Mouse (Mus musculus) ovary, adult 18-20 months (tissue): Measurements from ENCODE around the gene Ube2r2.

ENCODE experiments used
- DNase-seq: peaks from one replicate; pipeline ENCODE4 v3.0.0; 2022; ENCODE audit warnings: low spot score, mixed read lengths

The Ube2r2 gene

DNA sequence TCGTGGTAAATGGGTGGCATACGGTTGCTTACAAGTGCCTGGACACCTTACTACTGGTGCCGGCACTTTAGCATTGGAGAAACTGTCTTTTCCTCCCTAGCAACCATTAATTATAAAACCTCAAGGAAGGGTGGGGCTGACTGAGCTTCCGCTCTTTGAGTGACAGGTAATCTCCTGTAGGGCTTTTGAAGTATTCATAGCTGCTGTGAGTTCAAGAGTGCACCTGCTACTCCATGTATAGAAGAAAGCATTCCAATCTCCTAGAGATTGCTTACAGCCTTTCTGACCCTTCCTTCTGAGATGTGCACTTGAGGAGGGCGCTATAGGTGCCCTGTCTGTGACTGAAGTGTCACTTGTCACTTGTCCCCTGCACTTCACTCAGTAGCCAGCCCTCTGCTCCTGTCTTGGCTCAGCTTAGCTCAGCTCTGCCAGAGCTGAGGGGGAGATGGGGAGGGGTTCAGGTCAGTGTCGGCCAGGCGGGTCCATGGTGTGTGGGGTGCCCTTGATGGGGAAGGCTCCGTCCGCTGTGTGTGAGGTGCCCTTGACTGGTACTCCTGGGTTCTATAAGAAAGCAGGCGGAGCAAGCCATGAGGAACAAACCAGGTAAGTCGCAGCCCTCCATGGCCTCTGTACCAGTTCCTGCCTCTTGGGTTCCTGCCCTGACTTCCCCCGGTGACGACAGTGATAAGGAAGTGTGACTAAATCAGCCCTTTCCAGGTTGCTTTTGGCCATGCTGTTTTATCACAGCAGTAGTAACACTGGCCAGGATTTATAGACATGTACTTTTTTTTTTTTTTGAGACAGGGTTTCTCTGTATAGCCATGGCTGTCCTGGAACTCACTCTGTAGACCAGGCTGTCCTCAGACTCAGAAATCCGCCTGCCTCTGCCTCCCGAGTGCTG lies 44.5 kb downstream of the Ube2r2 start:
- no peak for DNase-seq

DNA sequence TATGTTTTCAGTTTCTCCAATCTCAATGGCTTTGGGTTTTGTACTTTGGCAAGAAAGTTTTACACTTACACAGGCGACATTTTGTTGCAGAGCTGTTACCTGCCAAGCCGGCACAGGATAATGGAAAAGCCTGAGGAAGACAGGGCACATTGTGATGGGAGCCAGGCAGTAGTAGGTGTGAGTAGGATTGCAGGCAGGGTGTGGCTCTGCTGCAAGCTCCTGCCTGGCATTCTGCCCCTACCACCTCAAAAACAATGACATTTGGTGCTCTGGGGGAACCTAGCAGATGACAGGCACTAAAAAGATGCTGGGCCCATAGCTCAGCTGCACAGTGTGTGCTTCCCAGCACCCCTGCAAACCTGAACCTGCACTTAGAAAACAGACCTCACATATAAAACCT lies 54.3 kb downstream of the Ube2r2 start:
- no peak for DNase-seq

DNA sequence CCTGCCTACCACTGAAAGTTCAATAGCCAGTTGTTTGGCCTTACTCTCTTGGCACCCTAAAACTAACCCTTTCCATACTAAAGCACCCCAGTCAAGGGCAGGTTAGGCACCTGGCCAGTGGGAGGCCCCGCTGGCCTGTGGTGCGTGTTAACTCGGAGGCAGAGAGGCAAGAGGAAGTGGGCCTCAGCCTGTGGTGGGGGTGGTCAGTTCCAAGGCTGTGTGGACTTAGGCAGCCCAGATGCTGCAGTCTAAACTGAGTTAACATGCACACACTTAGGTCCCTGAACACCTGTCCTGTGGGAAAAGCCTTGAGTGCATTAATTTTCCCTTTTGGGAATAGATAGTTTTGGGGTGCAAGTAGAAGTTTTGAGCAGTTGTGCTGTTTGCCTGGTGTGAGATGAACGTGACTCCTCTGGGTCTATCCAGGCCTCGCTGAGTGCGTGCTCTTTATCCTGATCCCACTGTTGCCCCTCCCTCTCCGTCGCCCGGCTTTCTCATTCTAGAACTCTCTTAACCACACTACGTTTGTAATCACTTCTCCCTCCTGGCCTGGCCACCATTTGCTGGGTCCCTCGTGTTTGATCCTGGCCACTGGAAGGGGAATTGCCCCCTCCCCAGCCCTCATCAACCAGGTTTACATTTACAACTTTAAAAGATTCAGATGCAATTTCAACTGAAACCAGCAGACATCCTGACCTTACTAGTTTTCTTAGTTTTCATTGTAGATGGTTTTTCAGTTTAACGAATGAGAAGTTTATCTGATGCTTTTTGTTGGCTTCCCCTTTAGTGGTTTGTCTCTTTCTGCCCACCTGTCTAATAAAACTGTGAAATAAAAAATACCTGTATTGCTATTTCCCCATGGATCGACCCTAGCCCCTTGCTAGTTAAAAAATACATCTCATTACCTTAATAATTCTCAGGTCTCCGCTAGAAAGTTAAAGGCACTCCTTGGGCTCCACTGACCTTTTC lies 57.3 kb downstream of the Ube2r2 start:
- DNase-seq: no peak

DNA sequence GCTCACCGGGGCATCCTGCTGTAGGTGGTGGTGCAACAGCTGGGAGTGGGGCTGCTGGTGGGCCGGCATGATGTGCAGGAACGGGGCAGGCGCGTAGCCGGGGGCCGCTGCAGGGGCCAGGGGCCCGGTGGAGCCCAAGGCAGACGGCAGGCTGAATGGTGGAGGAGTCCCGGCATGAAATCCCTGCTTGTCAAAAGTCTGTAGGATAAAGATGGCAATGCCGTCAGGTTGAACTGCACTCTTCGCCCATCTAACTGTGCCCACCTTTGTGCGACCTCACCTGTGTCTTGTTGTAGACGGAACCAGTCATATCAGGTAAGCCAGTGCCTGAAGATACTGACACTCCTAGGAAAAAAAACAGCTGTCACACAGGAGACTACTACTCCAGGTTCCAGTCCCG lies 59.8 kb downstream of the Ube2r2 start:
- DNase-seq: no peak

DNA sequence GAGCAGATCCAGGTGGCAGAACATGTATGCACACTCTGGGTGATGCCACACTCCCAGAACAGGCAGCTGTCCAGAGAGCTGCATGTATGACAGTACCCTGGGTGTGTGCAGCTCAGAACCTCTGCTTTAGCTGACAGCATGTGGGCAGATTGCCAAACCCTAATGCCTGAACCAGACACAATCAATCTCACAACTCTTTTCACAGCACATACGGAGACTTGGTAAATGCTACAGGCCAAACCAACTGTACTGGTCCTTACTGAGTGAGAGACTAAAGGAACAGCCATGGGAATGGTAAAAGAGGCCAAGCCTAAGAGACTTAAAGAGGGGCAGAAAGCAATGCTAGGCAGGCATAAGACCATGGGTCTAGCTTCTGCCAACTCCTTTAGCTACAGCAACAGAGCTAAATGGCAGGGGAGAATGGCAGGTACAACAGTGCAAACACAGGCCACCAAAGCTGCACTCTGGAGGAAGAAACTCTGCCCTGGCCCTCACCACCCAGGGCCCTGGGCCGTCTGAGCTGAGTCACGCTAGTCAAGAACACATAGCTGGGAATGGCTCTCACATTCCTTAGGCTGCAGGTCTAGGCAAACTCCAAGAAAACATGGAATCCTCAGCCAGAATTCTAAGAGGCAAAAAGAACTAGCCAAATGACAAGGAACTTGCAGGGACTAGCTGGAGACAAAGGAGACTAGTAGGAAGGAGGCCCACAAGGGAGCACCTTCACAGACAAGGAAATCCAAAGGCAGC lies 61.5 kb downstream of the Ube2r2 start:
- no peak for DNase-seq

DNA sequence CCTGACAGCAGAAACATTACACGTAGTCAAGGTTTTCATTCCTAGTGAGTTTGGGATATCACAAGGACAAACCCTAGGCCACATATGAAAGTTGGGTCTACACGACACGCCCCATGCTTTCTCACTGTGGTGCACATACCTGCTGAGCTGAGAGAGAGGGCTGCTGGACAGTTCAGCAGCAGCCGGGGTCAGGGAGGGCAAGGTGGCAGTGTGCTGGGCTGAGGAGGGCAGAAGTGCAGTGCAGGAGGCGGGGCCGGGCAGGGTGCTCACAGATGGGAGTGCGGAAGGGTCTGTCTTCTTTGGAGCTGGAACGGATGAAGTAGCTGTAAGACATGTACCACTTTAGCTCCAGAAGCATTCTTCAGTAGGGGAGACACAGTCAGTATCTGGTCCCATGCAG lies 66.6 kb downstream of the Ube2r2 start:
- no peak for DNase-seq

DNA sequence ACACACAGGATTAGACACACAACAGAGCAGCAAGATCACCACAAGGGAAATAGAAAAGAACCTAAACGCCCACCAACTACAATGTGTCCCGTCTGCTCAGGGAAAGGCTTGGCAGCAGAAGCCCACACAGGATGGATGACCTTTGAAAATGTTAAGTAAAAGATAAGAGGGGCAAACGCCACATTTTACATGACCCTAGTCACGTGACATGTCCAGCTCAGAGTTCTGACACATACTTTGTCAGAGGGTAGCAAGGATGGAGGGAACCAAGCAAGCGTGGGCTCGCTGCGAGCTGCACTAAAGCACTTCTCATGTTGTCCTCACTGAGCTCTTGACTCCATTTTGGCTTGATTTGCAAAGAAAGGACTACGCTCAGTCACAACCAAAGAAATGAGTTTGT lies 70.2 kb downstream of the Ube2r2 start:
- DNase-seq: no peak

DNA sequence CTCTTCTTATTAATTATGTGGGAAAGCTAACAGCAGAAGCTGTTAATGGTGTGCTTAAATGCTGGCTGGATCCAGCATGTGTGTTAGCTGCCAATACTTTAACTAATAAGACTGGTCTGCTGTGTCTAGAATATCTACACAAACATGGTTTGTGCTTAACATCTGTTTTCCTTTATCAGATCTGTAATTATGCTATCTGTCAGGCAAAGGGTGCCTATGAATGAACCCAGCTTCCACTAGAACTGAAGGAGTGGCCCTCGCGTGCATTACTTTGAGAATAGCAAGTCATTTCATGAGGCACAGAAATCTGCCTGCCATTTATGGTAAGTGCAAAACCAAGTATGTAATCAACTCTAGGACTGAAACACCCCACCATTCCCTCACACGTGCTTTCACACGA lies 72.5 kb downstream of the Ube2r2 start:
- DNase-seq: no peak

DNA sequence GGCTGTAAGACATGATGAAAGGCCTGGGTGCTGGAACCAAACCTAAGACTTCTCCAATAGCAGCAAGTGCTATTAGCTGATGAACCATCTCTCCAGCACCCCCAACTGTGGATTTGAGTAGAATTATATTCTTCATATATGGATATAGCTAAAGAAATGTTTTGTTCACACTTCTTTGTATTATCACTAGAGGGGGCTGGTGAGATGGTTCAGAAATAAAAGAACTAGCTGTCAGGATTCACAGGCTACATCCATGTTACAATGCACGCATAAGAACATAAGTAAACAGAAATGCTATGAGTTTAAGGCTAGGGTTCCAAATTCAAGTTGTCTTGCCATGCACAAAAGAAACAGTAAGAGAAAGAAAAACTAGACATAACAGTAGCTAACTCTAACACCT lies 89.9 kb downstream of the Ube2r2 start:
- DNase-seq: no peak

DNA sequence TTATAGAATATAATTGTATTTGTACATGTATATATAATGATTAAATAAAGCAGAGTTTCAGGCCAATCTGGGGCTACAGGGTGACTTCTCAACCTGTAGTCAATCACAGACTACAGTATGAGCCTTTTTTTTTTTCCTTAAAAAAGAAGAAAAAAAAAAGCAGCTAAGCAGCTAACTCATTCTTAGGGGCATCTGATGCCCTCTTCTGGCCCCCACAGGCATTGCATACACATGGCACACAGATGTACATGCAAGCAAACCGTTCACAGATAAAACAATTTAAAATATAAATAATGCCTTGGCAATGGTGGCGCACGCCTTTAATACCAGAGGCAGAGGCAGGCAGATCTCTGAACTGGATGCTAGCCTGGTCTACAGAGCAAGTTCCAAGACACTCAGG lies 90.8 kb downstream of the Ube2r2 start:
- DNase-seq: no peak

DNA sequence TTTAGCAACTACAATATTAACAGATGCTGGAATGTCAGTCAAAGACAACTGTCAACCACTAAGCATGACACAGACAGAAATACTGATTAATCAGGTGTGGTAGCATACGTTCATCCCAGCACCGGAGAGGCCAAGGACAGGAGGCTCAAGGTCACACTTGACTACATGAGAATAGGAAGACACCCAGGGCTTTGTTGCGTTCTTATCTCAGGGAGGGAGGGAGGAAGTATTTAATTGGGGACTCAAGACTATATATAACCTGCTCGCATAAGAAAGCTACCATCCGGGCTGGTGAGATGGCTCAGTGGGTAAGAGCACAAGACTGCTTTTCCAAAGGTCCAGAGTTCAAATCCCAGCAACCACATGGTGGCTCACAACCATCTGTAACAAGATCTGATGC lies 100.1 kb downstream of the Ube2r2 start:
- DNase-seq: no peak

DNA sequence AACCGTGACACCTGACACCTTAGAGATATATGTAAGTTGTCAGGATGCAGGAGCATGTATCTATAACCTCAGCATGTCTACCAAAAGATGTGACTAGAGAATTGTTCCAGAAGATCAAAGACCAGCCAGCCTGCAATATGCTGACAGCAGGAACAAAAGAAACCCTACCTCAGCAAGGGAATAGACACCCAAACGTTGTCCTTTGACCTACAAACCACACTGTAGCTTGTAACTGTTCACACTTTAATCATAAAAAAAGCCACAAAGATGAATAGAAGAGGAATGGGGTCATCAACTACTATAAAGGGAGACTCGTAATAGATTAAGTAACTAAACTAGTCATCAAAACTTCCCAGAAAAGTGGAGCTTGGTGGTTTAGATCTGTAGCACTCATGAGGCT lies 105.4 kb downstream of the Ube2r2 start:
- no peak for DNase-seq
